Mouse (Mus musculus): ENCODE measurements around the gene Gpr1. TPM values are rescaled to one million over a fixed set of nuclear protein-coding genes. Genes with fewer than 3 reads are reported as not detected.

Gene Gpr1
- polyA plus RNA-seq, 1 experiment from 2014 or later: 0.04 TPM

DNA sequence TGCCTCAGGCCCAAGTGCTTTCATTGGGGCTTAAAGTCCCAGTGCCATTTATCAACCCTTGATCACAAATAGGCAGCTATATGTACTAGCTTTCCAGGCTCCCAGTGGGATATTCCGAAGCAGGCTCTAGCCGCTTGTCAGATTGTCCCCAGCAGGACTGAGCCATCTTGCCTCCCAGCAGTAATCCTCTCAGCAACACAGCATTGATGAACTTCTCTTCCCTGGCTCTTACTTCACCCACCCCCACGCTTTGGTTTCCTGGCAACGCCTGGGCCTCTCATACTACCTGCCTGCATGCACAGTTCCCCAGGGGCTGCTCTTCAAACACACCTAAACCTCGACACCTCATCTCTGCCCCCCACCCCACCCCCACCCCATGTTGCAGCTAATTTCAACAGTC, 23.0 kb upstream of the Gpr1 start:
- Histone ChIP-seq H3K9ac (ENCODE audit: low read depth, low read length) (no peak overlapping the region), H3K9me3 (replicated peaks; ENCODE audit: control insufficient read depth, low read length) (no peaks in the 10 kb centered on the region), H3K4me2 (ENCODE audit: low read depth, low read length) (no peak overlapping the region), H3K36me3 (ENCODE audit: control insufficient read depth, insufficient read depth) (no peaks in the 10 kb centered on the region), H3K27ac (ENCODE audit: low read length) (no peak overlapping the region), H3K4me3 (ENCODE audit: low read depth, low read length) (no peak overlapping the region), H3K4me1 (ENCODE audit: control insufficient read depth, low read depth, low read length) (no peaks in the 10 kb centered on the region), H3K27me3 (ENCODE audit: control insufficient read depth, insufficient read depth, low read depth, low read length) (no peaks in the 10 kb centered on the region)
- ATAC-seq (ENCODE audit: low read depth): no peak
- 17% methylated on average over 5 of the region's 5 CpGs for WGBS (ENCODE audit: insufficient replicate concordance)

DNA sequence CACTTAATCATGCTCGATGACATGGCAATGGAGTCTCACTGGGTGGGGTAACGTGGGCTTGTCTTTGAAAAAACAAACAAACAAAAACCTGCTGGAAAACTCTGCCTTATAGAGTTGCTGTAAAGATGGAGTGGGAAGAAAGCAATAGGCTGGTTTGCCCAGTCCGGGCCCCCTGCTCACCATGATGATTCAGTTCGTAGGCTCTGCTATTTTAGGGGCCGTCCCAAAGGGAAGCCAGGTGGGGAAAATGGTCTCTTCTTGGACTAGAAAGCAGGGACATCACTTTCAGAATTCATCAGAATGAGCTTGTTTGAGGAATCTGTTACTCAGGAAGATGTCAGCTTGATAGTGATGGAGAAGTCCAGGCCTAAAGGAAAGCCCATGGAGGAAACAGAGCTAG, 12.9 kb upstream of the Gpr1 start:
- no peaks in the 10 kb centered on the region for H3K9me3 ChIP-seq (replicated peaks; ENCODE audit: control insufficient read depth, low read length)
- ATAC-seq (ENCODE audit: low read depth): no peak
- no peak overlapping the region for H3K27ac ChIP-seq (ENCODE audit: low read length)
- no peaks in the 10 kb centered on the region for H3K27me3 ChIP-seq (ENCODE audit: control insufficient read depth, insufficient read depth, low read depth, low read length)
- no peaks in the 10 kb centered on the region for H3K4me1 ChIP-seq (ENCODE audit: control insufficient read depth, low read depth, low read length)
- H3K9ac ChIP-seq (ENCODE audit: low read depth, low read length): no peak overlapping the region
- WGBS (ENCODE audit: insufficient replicate concordance): 60% methylated on average over 5 of the region's 5 CpGs
- no peak overlapping the region for H3K4me3 ChIP-seq (ENCODE audit: low read depth, low read length)
- H3K4me2 ChIP-seq (ENCODE audit: low read depth, low read length): no peak overlapping the region
- no peaks in the 10 kb centered on the region for H3K36me3 ChIP-seq (ENCODE audit: control insufficient read depth, insufficient read depth)

GRCm38 (mm10) chr1:63225890-63226289, 11.5 kb upstream of the Gpr1 start:
- Histone ChIP-seq H3K4me2 (ENCODE audit: low read depth, low read length) (no peak overlapping the region), H3K9me3 (replicated peaks; ENCODE audit: control insufficient read depth, low read length) (no peaks in the 10 kb centered on the region), H3K36me3 (ENCODE audit: control insufficient read depth, insufficient read depth) (no peaks in the 10 kb centered on the region), H3K27me3 (ENCODE audit: control insufficient read depth, insufficient read depth, low read depth, low read length) (no peaks in the 10 kb centered on the region), H3K4me1 (ENCODE audit: control insufficient read depth, low read depth, low read length) (no peaks in the 10 kb centered on the region), H3K27ac (ENCODE audit: low read length) (no peak overlapping the region), H3K9ac (ENCODE audit: low read depth, low read length) (no peak overlapping the region), H3K4me3 (ENCODE audit: low read depth, low read length) (no peak overlapping the region)
- WGBS (ENCODE audit: insufficient replicate concordance): 27% methylated on average over 7 of the region's 7 CpGs
- ATAC-seq (ENCODE audit: low read depth): no peak

DNA sequence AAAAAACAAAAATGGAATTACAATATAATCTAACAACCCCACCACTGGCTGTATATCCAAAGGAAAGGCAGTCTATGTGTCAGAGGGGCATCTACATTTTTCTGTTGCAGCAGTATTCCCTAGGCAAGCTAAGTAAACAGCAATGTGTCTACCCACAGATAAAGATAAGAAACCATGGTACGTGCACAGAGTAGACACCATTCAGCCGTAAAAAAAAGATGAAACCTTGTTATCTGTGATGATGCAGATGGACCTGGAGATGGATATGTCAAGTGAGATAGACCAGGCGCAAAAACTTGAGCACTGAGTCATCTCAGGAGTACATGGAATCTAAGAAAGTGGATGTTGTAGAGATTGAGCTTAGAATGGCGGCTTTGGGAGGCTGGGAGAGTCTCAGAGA, 10.7 kb upstream of the Gpr1 start:
- peak; percentile 62 for ATAC-seq (ENCODE audit: low read depth)
- Histone ChIP-seq H3K4me3 (ENCODE audit: low read depth, low read length) (no peak overlapping the region), H3K4me2 (ENCODE audit: low read depth, low read length) (no peak overlapping the region), H3K9me3 (replicated peaks; ENCODE audit: control insufficient read depth, low read length) (no peaks in the 10 kb centered on the region), H3K4me1 (ENCODE audit: control insufficient read depth, low read depth, low read length) (no peaks in the 10 kb centered on the region), H3K27me3 (ENCODE audit: control insufficient read depth, insufficient read depth, low read depth, low read length) (no peaks in the 10 kb centered on the region), H3K36me3 (ENCODE audit: control insufficient read depth, insufficient read depth) (no peaks in the 10 kb centered on the region), H3K27ac (ENCODE audit: low read length) (no peak overlapping the region), H3K9ac (ENCODE audit: low read depth, low read length) (no peak overlapping the region)
- 26% methylated on average over 4 of the region's 4 CpGs for WGBS (ENCODE audit: insufficient replicate concordance)

DNA sequence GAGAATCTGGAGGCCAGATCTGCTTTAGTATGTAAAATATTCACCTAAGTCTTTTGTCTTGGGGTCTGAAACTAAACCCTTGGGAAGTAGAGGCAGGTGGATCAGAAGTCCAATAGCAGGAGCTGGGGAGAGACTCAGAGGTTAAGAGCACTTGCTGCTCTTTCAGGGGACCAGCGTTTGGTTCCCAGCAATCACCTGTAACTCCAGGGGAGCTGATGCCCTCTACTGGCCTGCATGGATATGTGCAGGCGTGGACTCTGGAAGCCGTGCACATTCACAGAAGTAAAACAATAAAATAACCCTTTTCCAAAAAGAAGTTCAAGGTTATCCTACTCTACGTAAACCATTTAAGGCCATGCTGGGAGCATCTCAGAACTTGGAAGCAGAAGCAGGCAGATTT, 4.9 kb upstream of the Gpr1 start:
- ATAC-seq (ENCODE audit: low read depth): no peak
- no peak overlapping the region for H3K4me2 ChIP-seq (ENCODE audit: low read depth, low read length)
- WGBS (ENCODE audit: insufficient replicate concordance): 76% methylated on average over 4 of the region's 4 CpGs

DNA sequence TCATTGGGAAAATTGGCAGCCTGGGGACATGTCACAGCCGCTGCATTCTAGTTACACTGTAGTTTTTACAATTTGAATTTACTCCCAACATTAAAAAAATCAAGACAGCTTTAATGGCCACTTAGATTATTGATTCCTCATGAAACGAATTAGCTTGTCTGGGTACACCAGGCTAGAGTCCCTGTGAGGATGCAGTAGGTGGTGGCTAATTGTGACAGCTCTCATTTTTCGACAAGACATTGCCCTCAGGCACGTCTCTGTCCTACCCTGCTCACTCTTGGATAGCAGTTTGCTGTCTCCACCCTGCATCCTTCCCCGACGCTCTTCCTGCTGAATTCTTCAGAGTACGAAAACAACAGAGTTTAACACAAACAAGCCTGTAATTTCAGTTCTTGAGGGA, 288 bp upstream of the Gpr1 start:
- no peak overlapping the region for H3K4me3 ChIP-seq (ENCODE audit: low read depth, low read length)
- 28% methylated on average over 7 of the region's 7 CpGs for WGBS (ENCODE audit: insufficient replicate concordance)
- H3K9ac ChIP-seq (ENCODE audit: low read depth, low read length): no peak overlapping the region
- H3K4me1 ChIP-seq (ENCODE audit: control insufficient read depth, low read depth, low read length): no peaks in the 10 kb centered on the region
- H3K36me3 ChIP-seq (ENCODE audit: control insufficient read depth, insufficient read depth): no peaks in the 10 kb centered on the region
- ATAC-seq (ENCODE audit: low read depth): no peak
- H3K9me3 ChIP-seq (replicated peaks; ENCODE audit: control insufficient read depth, low read length): no peaks in the 10 kb centered on the region
- H3K27me3 ChIP-seq (ENCODE audit: control insufficient read depth, insufficient read depth, low read depth, low read length): peaks cover 3% of the 10 kb centered on the region; the same call in 1 of the 2 replicates
- no peak overlapping the region for H3K4me2 ChIP-seq (ENCODE audit: low read depth, low read length)
- H3K27ac ChIP-seq (ENCODE audit: low read length): no peak overlapping the region

More for the DNA sequence above, 4.9 kb upstream of the Gpr1 start:
- Histone ChIP-seq H3K27ac (ENCODE audit: low read length) (no peak overlapping the region), H3K9me3 (replicated peaks; ENCODE audit: control insufficient read depth, low read length) (no peaks in the 10 kb centered on the region), H3K4me1 (ENCODE audit: control insufficient read depth, low read depth, low read length) (no peaks in the 10 kb centered on the region), H3K9ac (ENCODE audit: low read depth, low read length) (no peak overlapping the region), H3K27me3 (ENCODE audit: control insufficient read depth, insufficient read depth, low read depth, low read length) (peaks cover 2% of the 10 kb centered on the region; the same call in 1 of the 2 replicates), H3K4me3 (ENCODE audit: low read depth, low read length) (no peak overlapping the region), H3K36me3 (ENCODE audit: control insufficient read depth, insufficient read depth) (no peaks in the 10 kb centered on the region)

DNA sequence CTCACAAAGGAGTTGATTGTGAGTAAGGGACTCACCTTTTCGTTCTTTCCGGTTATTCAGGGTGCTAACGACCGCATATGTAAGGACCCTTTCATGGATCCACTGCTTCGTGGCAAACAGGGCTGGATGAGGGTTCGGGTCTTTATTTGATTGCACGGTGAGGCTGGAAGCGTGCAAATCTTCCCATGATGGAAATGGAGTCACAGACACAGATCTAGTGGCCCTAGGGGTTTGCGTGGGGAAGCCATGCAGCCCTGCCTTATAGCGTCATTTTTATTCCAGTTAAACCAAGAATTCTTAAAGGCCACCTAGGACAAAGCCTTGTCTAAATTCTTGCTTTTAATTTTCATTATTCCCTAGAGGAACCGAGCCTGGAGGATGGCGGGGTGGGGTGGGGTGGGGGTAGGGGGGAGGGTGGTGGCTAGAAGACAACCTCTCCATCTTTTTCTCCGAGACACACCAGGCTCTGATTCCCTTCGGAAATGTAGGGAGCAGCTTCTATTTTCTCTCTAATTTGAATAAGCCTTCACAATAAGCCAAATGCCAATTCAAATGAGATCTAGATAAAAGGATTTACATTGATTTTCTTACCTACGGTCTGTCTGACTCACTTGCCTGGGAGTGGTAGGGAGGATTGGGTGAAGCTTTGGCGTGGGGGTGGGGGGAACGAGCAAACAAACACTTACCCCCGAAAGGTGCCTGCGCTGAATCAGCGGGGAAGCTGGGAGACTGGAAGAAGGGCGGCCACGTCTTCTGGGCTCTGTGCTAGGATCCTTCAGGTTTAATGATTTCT, 669 bp downstream of the Gpr1 start:
- ATAC-seq (ENCODE audit: low read depth): no peak
- 22% methylated on average over 22 of the region's 22 CpGs for WGBS (ENCODE audit: insufficient replicate concordance)
- H3K4me2 ChIP-seq (ENCODE audit: low read depth, low read length): no peak overlapping the region

GRCm38 (mm10) chr1:63209861-63210529, 4.3 kb downstream of the Gpr1 start:
- H3K9me3 ChIP-seq (replicated peaks; ENCODE audit: control insufficient read depth, low read length): no peaks in the 10 kb centered on the region
- H3K4me1 ChIP-seq (ENCODE audit: control insufficient read depth, low read depth, low read length): no peaks in the 10 kb centered on the region
- no peaks in the 10 kb centered on the region for H3K36me3 ChIP-seq (ENCODE audit: control insufficient read depth, insufficient read depth)
- 32% methylated on average over 6 of the region's 6 CpGs for WGBS (ENCODE audit: insufficient replicate concordance)
- no peak overlapping the region for H3K4me2 ChIP-seq (ENCODE audit: low read depth, low read length)
- no peak overlapping the region for H3K9ac ChIP-seq (ENCODE audit: low read depth, low read length)
- no peak for ATAC-seq (ENCODE audit: low read depth)
- H3K4me3 ChIP-seq (ENCODE audit: low read depth, low read length): no peak overlapping the region
- no peak overlapping the region for H3K27ac ChIP-seq (ENCODE audit: low read length)
- H3K27me3 ChIP-seq (ENCODE audit: control insufficient read depth, insufficient read depth, low read depth, low read length): peaks cover 3% of the 10 kb centered on the region; the same call in 1 of the 2 replicates

More for the DNA sequence above, 669 bp downstream of the Gpr1 start:
- Histone ChIP-seq H3K27me3 (ENCODE audit: control insufficient read depth, insufficient read depth, low read depth, low read length) (peaks cover 3% of the 10 kb centered on the region; the same call in 1 of the 2 replicates), H3K27ac (ENCODE audit: low read length) (no peak overlapping the region), H3K4me1 (ENCODE audit: control insufficient read depth, low read depth, low read length) (no peaks in the 10 kb centered on the region), H3K9ac (ENCODE audit: low read depth, low read length) (no peak overlapping the region), H3K9me3 (replicated peaks; ENCODE audit: control insufficient read depth, low read length) (no peaks in the 10 kb centered on the region), H3K36me3 (ENCODE audit: control insufficient read depth, insufficient read depth) (no peaks in the 10 kb centered on the region), H3K4me3 (ENCODE audit: low read depth, low read length) (no peak overlapping the region)

DNA sequence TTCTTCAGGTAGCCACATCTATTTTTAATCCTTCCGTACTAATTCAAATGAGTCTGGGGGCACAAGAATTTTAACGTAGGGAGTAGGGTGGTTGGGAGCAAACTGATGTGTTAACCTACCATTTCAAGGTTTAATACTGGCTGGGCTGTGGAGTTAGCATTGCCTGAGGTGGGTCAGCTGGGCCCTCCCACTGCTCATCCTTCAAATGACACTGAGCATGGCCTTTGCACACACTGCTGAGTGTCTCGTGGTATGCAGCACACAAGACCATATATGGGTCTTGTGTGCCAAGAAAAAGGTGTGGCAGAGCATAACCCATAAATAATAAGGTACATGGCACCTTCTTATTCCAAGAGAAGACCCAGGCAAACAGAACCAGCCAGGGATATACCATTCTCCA, 6.7 kb downstream of the Gpr1 start:
- ATAC-seq (ENCODE audit: low read depth): no peak
- no peak overlapping the region for H3K27ac ChIP-seq (ENCODE audit: low read length)
- no peaks in the 10 kb centered on the region for H3K36me3 ChIP-seq (ENCODE audit: control insufficient read depth, insufficient read depth)
- H3K4me3 ChIP-seq (ENCODE audit: low read depth, low read length): no peak overlapping the region
- no peaks in the 10 kb centered on the region for H3K9me3 ChIP-seq (replicated peaks; ENCODE audit: control insufficient read depth, low read length)
- no peaks in the 10 kb centered on the region for H3K4me1 ChIP-seq (ENCODE audit: control insufficient read depth, low read depth, low read length)
- H3K9ac ChIP-seq (ENCODE audit: low read depth, low read length): no peak overlapping the region
- 62% methylated on average over 3 of the region's 3 CpGs for WGBS (ENCODE audit: insufficient replicate concordance)
- no peaks in the 10 kb centered on the region for H3K27me3 ChIP-seq (ENCODE audit: control insufficient read depth, insufficient read depth, low read depth, low read length)
- no peak overlapping the region for H3K4me2 ChIP-seq (ENCODE audit: low read depth, low read length)
